Mouse (Mus musculus) lung, adult 18-20 months (tissue): Measurements from ENCODE around the gene Dact3.

Experiments used
- DNase-seq, 2 experiments: peaks; one replicate each; pipeline ENCODE4 v3.0.0; 2022; ENCODE audit warnings: mixed read lengths in 2 of 2

Gene Dact3

DNA sequence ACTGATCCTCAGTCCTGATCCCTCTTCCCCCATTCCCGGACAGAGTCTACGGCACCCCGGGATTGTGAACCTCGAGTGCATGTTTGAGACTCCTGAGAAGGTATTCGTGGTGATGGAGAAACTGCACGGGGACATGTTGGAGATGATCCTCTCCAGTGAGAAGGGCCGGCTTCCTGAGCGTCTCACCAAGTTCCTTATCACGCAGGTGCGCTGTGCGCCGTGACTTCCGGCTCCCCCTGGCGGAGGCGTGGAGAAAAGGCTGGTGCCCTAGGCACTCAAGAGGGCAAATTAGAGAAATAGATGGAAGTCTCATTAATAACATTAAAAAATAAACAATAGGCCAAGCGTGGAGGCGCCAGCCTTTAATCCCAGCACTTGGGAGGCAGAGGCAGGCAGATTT lies 16.8 kb upstream of the Dact3 start:
- peak; percentile 39 to 43 for DNase-seq

GRCm38 (mm10) chr7:16859902-16860651 lies 15.0 kb upstream of the Dact3 start:
- DNase-seq = peak; percentile 37 to 54

GRCm38 (mm10) chr7:16867488-16867887 lies 7.6 kb upstream of the Dact3 start:
- DNase-seq = no peak

GRCm38 (mm10) chr7:16869497-16869896 lies 5.6 kb upstream of the Dact3 start:
- DNase-seq = no peak

DNA sequence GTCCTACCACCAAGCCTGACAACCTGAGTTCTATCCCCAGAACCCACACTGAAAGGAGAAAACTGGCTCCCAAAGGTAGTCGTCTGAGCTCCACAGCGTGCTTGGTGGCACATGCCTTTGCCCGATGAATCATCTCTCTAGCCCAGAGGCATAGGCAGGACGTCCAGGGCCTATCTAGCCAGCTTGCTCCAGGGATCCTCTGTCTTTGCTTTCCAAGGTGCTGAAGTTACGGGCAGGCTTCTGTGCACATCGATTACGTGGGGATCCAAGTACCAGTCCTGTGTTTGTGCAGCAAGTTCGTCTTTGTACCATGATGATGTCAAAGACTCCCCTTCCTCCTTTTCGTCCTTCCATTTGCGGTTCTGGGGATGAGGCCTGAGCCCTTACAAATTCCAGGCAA lies 3.5 kb upstream of the Dact3 start:
- no peak for DNase-seq

DNA sequence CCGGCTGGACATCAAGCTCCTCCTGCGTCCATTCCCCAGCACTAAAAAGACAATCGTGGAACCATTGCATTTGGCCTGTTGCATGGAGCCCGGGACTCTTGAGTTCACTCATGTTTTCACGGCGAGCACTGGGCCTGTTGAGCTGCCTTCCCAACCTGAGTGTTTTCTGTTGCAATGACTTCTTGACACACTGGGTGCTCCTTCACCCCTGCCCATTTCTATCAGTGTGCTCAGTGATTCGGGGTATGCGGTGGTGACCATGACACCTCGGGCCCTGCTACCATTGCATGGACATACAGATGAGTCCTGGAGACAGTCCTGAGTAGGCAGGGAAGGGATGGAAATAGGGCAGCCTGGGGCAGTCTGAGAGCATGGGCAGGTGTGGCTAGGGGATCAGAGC lies 2.6 kb upstream of the Dact3 start:
- DNase-seq = no peak

DNA sequence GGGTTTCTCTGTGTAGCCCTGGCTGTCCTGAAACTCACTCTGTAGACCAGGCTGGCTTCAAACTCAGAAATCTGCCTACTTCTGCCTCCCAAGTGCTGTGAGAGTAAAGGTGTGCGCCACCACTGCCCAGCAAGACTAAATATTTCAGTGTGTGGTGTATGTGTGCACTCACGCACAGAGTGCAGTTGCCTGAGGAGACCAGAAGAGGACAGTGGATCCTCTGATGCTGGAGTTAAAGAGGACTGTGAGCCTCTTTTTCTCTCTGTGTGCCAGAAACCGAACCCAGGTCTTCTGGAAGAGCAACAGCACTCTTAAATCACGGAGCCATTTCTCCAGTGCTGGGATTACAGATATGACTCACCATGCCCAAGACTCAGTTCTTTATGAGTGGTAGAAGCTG lies 1.7 kb upstream of the Dact3 start:
- DNase-seq = no peak

DNA sequence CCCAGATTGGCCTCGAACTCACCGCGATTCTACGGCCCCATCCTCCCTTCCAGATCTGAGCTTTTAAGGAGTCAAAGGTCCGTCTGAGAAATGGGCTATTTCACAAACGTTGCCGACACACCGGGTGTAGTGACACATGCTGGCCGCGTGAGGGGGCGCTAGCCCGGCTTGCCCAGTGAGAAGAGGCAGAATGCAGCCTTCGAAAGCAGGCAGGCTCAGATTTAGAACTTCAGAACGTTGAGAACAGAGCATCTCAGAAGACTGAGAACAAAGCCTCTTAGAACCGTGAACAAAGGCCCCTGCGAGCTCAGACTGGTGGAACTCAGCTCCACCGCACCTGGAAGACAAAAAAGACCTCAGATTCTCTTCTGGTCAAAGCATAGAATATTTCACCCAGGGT lies 927 bp upstream of the Dact3 start:
- DNase-seq = peak; percentile 79 to 81

DNA sequence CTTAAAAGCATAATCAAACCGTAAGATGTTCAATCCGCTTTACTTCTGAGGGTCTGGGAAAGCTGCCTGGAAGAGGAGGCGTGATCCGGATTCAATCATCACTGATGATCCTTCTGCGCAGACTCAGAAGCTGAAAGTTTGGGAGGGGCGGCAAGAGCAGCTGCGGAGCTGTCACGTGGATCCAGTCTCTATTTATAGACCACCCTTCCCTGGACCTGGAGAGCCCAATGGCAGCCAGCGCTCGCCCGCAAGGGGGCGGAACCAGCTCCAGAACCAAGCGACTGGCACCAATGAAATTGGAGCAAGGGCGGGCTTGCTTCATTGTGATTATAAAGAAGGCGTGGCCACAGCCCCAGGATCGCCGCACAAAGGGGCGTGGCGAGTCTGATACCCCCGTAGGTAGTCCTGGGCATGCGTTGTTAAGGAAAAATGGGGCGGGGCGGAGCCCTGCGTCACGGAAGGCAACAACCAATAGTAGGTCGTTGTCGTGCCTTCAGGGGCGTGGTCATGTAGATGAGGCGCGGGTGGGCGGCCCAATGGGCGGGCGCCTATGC lies 284 bp upstream of the Dact3 start:
- DNase-seq = peak; percentile 100

DNA sequence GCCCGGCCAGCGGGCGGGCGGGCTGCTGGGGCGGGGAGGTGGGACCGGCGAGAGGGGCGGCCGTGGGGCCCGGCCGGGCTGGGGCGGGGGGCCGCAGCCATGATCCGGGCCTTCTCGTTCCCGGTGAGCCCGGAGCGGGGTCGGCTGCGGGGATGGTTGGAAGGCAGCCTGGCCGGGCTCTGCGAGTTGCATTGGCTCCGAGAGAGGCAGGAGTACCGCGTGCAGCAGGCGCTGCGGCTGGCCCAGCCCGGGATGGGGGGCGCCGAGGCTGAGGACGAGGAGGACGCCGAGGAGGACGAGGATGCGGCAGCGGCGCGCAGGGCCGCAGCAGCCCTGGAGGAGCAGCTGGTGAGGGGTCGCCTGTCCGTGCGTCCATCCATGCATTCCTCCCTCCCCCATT lies 209 bp downstream of the Dact3 start:
- DNase-seq = no peak

GRCm38 (mm10) chr7:16876006-16876405 lies 889 bp downstream of the Dact3 start:
- DNase-seq = no peak

DNA sequence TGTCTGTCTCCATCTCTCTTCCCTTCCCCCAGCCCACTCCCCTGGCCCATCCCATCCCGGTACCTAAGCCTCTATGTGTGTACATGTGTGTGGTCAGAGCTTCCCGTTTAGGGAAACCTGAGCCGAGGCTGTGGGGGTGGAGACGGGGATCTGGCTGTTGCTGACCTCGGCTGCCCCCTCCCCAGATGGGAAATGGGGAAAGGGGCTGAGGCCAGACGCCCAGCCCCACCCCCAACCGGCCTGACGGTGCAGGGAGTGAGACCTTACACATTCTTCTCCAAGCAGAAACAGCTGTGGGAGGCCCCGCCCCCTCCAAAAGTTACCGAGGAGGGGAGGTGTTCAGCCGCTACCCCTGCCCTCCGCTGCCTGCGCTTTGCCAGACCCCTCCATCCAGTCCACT lies 1.5 kb downstream of the Dact3 start:
- DNase-seq = peak in 1 of 2 experiments; percentile 29

DNA sequence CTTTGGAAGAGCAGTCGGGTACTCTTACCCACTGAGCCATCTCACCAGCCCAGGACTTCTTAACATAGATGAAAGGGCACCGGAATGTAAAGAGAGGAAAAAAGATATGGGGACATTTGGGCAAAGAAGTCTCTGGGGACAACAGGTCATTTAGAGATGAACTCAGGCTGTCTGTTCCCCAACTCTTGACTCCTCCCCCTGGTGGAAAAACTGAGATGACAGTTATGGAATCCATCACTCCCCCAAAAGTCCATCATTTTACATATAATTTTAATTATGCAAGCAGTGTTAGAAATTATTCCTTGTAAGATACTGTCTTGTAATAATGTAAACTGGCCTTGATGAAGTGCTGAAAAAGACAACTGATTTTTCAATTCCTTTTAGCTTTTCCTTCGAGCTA lies 2.6 kb downstream of the Dact3 start:
- no peak for DNase-seq

DNA sequence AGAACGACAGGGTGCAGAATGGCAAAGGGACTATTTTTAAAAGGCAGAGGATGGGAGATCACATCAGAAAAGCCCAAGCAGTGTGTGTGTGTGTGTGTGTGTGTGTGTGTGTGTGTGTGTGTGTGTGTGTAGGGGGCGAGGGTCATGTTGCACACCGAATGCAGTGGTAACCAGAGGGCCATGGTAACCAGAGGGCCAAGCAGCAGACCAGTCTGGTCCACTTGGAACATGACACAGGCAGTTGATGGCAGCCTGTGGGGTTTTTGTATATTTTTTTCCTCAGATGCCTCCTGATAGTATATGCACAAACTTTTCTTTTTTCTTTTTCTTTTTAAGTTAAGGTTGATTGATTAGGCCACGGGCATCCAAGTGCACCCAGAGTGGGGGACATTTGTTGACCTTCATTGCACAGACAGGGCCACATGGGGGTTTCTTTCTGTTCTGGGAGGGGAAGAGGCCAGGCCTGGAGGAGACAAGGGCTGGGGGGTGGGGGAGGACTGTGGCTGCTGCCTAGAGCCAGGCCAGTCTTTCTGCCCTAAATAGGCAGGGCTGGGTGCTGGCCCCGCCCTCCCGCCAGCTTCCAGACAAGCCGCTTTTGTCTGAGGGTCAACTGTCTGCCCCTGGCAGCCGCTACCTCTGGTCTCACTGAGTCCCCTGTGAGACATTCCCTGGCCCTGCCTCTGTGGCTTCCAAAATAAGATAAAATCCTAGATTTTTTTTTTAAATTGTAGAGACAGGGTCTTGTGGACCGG lies 4.9 kb downstream of the Dact3 start:
- DNase-seq = peak in 1 of 2 experiments; percentile 42

DNA sequence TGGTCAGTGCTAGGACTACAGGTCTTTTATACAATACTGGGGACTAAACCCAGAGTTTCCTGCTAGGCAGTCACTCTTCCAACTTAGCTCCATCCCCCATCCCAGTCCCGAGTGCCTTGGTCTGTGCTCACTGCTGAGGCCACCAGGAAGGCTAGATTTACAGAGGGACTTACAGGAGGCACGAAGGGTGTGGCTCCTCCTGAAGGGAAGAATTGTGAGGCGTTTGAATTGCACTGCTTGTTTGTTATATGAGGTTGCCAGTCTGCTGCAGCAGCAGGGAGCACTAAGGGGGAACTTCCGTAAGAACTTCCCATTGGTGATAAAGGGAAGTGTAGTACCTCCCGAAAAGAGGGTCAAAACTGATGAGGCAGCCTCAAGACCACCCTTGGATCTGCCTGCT lies 5.5 kb downstream of the Dact3 start:
- DNase-seq = no peak

DNA sequence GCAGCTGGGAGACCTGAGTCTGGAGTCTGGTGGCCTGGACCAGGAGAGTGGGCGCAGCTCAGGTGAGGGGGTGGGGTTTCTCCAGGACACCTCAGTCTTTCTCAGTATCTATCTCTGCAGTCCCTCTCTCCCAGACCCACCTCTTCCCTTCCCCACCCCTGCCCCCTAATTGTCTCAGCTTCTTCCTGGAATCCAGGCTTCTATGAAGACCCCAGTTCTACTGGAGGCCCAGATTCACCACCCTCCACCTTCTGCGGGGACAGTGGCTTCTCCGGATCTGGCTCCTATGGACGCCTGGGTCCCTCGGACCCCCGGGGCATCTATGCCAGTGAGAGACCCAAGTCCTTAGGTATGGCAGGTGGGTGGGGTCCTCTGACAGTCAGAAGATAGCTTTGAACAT lies 8.0 kb downstream of the Dact3 start:
- no peak for DNase-seq

- no peak for DNase-seq
Measured at GRCm38 (mm10) chr7:16884334-16884733, 9.2 kb downstream of the Dact3 start.

DNA sequence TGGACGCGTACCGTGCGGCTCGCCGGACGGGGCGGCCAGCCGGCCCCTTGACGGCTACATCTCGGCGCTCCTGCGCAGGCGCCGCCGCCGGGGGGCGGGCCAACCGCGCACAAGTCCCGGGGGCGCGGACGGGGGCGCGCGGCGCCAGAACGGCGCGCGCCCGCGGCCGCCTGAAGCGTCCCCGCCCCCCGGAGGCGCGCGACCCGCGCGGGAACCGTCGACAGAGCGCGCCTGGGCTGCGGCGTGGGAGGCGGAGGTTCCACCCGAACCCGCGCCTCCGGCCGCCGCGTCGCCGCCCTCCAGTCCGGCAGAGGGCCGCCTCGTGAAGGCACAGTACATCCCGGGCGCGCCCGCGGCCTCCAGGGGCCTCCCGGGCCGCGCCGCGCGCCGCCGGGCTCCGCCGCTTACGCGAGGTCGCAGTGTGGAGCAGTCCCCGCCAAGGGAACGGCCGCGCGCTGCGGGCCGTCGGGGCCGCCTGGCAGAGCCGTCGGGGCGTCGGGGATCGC lies 10.2 kb downstream of the Dact3 start:
- no peak for DNase-seq

DNA sequence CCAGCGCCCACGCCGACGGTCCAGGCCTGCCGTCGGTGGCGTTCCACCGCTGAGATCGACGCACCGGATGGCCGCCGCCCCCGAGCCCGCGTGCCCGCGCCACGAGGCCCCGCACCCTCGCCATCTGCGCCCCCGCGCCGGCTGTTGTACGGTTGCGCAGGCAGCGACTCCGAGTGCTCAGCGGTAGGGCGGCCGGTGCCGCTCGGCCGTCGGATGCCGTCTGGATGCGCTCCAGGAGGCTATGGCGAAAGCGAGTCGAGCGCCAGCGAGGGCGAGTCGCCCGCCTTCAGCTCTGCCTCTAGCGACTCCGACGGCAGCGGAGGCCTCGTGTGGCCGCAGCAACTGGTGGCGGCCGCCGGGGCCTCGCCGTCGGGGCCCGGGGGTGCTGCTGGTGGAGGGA lies 10.8 kb downstream of the Dact3 start:
- DNase-seq = no peak

- no peak for DNase-seq
Measured at GRCm38 (mm10) chr7:16890536-16890935, 15.4 kb downstream of the Dact3 start.

- DNase-seq = peak; percentile 70 to 78
Measured at GRCm38 (mm10) chr7:16890944-16891343, 15.8 kb downstream of the Dact3 start.

- peak; percentile 79 to 84 for DNase-seq
Measured at GRCm38 (mm10) chr7:16891641-16892351, 16.7 kb downstream of the Dact3 start, which contains the start of gene Gng8. Gene Gng8 (plus strand): TSS chr7:16891786.

GRCm38 (mm10) chr7:16892352-16892730 lies 17.2 kb downstream of the Dact3 start:
- DNase-seq = no peak
